Mouse (Mus musculus) bone marrow macrophage, adult 2 months (primary cell): ENCODE results near the gene Leng1.

Experiments
- CTCF ChIP-seq: IDR thresholded peaks from 2 replicates; pipeline ENCODE4 v1.5.1; 2012; ENCODE audit warnings: low read depth, mild to moderate bottlenecking, low read length, moderate library complexity
- POLR2A ChIP-seq: IDR thresholded peaks from 2 replicates; pipeline ENCODE4 v1.6.1; 2012; ENCODE audit warnings: mild to moderate bottlenecking, low read depth, low read length, borderline replicate concordance

DNA sequence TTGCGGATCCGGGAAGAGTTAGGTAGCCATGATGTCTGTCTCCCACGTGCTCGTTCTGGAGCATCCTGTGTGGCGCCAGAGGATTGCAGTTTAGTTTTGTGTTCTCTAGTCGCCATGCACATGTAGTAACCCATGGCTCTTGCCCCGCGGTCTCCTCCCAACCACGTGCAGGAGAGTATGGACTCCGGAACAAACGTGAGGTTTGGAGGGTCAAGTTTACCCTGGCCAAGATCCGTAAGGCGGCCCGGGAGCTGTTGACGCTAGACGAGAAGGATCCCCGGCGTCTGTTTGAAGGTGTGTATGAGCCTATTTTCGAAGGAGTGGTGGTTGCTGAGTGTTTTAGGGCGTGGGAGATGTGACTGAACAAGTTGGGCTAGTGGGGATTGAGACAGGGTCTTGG lies 38.8 kb upstream of the Leng1 start:
- TF ChIP-seq POLR2A (no peak), CTCF (no peak)
